Mouse (Mus musculus) kidney, postnatal 4 days (tissue): Measurements from ENCODE around the gene Adat3.
"Not testable (repeated sequence)": the region's sequence is repeated elsewhere in the genome, so short reads cannot be mapped to it uniquely, and the experiment has no call there.

Experiments
- DNase-seq, 2 experiments: peaks; one replicate each; pipeline ENCODE4 v3.0.0; 2021; ENCODE audit warnings: mixed read lengths in 2 of 2

Gene Adat3

DNA sequence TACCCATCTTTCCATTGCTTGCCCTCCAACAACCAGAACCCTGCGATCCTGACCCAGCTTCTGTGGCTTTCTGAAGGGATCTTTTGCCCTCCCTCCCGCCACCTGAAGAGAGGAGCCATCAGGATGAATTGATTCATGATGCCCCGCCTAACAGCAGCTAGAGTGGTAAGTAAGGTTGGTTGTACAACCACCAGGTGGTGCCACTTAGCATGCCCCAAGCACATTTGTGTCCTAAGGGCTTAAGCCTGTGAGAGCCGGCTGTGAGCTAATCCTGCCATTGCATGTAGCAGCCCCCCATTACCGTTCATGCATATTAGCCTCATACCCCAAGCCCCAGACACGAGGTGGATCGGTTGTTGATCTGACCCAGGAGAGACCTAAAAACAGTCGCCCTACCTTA, 23.8 kb upstream of the Adat3 start:
- peak; percentile 73 to 84 for DNase-seq

DNA sequence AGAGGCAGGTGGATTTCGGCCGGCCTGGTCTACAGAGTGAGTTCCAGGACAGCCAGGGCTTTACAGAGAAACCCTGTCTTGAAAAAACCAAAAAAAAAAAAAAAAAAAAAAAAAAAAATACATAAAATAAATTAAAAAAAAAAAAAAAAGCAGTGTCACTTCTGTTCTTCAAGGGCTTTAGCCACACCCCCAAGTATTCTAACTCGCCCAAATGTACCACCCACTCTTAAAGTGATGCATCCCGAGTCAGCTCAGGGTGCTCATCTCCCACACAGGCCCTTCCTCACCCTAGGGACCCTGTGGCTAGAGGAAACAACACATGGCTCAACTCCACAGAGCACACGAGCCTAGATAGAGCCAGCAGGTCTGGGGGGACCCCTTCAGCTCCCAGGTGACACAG, 19.6 kb upstream of the Adat3 start:
- DNase-seq = no peak

- peak; percentile 65 to 70 for DNase-seq
Measured at GRCm38 (mm10) chr10:80584045-80584488, 18.6 kb upstream of the Adat3 start.

DNA sequence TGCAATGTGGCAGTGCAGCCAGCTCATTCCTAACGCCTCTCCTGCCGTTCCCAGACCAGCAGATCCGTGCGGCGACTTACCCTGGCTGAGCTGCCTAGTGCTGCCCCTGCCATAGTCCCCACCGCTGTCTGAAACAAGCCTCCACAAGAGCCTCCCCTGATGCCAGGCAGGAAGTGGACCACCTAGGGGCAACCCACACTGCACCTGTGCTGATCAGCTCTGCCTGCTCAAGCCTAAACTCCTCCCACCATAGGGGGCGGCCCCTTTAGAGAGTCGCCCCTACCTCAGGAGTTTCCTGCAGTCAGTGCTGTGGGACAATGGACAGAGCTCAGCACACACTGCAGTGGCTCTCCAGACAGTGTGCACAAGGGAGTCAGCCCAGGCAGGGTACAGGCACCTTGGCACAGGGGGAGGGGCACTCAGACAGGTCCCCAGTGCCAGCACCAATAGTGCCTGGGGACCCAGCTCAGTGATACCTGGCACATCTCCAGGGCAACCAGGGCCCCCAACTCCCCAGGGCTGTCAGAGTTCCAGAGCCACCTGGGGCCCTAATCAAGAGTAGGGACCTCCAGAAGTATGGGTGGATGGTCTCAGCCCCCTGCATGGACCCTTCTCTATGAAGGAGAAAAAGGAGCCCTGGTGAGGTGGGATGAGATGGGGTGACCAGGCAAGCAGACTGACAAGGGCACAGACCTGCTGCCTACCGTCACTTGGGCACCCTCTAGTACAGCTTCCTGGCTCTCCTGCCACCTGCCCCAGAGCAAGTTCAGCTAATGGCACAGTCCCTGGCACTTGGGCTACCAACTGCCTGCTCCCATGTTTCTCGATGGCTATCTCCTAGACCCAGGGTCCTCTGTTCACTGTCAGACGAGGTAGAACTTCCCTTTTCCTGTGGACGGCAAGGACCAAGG, 17.8 kb upstream of the Adat3 start:
- peak in 1 of 2 experiments; percentile 31 for DNase-seq

DNA sequence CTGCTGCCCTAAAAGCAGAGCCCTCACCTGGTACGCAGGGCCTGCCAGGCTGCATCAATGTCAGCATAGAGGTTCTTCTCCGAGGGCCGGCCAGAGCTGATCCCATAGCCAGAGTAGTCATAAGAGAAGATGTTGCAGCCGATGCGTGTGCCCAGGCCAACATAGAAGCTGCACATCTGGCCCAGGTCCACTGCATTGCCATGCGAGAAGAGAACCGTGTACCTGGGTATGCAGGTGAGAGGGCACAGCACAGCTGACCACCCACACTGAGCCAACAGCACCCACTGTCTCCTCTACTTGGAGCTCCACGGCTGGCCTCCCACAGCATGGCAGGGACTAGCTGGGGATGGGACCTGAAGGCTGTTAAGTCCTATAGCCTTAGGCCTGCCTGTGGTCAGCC, 17.1 kb upstream of the Adat3 start:
- DNase-seq = no peak

- no peak for DNase-seq
Measured at GRCm38 (mm10) chr10:80586407-80587304, 16.0 kb upstream of the Adat3 start.

- DNase-seq = peak; percentile 51 to 68
Measured at GRCm38 (mm10) chr10:80587305-80587657, 15.4 kb upstream of the Adat3 start.

- no peak for DNase-seq
Measured at GRCm38 (mm10) chr10:80589127-80589878, 13.4 kb upstream of the Adat3 start.

DNA sequence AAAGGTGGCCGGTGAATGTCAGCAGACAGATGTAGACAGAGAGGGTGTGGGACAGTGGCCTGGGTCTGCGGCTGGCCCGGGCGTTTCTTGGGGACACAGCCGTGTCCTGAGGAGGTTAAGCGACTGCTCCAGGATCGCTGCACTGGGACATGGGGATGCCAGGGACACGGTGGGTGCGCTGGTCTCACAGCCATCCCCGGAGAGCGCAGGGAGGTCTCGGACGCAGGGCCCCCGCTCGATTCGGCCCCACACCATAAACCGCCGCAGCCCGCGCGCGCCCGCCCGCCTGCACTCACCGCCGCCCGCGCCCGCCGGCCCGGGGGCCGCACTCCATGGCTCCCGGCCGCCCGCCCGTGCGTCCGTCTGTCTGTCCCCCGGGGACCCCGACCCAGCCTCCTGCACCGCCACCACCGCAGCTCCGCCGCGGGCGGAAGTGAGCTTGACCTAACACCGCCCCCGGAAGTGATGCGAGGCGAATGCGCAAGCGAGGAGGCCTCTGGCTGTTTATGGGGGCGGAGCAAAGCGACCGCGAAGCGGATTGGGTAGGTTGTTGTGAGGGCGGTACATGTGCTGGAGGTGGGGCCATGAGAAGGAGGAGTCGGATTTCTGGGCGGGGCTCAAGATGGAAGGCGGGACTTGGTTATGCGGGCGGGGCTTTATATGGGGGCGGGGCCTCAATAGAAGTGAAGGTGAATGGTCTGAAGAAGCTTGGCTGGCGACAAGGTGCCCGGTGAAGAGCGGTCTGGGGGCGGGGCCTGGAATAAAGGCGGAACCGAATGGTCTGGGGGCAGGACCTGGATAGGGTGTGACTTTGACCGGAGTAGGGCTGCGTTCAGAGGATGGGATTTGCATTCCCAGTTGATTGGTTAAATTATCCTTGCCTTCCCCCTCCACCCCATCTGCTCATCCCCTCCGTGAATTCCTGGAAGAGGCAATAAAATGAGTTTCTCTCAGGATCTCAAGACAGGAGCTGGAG, 12.5 kb upstream of the Adat3 start, which contains the start of gene Abhd17a:
TSS of gene Abhd17a (minus strand) at position 463 of the 976 bp plus-strand sequence.
- DNase-seq = peak; percentile 99

DNA sequence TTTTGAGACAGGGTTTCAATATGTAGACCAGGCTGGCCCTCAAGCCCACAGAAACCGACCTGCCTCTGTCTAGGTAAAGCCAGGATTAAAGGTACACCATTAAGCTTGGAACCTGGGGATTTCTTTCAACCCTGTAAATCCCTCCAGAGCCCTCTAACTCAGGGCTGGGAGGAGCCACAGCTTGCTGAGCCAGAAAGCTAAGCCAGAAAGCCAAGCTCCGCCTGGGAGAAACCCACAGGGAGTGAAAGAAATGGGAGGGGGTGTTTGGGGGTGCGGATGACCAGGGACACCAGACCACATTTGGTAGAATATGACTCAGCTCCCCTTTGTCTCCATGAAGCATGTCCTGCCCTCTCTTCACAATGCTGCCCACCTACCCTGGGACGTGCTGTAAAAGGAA, 6.4 kb upstream of the Adat3 start:
- DNase-seq = no peak

GRCm38 (mm10) chr10:80603364-80603763, 684 bp downstream of the Adat3 start:
- no peak for DNase-seq

DNA sequence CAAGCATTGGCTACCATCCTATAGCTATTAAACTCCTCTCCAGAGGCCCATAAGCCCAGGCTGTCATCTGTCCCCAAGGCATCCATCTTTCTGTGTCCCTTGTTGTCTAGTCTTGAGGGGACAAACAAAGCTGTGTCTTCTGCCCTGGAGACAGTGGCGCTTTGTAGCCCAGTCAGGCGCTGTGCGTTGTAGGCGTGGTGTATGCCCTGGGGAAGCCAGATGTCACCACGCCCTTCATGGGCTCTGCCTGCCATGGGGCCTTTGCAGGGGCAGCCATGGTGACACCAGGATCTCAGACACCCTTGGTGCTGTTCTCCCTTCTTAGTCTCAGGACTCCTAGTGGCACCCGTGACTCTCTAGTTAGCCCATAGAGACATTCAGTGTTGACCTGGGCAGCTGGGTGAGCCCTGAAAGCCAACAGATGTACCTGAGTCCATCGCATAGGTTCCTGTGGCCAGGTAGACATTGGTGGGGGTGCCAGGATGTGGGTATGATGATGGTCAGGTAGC, 1.4 kb downstream of the Adat3 start:
- no peak for DNase-seq

DNA sequence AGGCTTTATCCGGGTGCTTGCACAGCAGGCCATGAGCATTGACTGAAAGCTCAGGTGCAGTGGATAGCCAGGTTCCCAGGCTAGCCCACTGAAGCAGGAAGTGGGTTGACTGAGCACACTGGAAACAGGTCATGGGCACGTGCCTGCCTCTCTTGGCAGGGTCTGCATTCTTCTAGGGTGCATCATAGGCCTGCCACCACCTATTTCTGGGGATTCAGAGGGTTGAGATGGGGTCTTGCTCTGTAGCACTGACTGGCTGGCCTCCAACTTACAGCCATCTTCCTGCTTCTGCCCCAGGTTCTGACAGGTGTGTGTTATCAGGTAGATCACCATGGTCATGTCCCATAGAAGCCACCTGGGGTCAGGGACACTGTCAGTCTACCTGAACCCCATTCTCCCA, 2.3 kb downstream of the Adat3 start:
- DNase-seq = no peak

- DNase-seq = not testable (repeated sequence)
Measured at GRCm38 (mm10) chr10:80605721-80606120, 3.0 kb downstream of the Adat3 start, which contains the start of gene Gm49322. Gm49322 (plus strand) TSS chr10:80606021.

GRCm38 (mm10) chr10:80606306-80606705, 3.6 kb downstream of the Adat3 start:
- no peak for DNase-seq

DNA sequence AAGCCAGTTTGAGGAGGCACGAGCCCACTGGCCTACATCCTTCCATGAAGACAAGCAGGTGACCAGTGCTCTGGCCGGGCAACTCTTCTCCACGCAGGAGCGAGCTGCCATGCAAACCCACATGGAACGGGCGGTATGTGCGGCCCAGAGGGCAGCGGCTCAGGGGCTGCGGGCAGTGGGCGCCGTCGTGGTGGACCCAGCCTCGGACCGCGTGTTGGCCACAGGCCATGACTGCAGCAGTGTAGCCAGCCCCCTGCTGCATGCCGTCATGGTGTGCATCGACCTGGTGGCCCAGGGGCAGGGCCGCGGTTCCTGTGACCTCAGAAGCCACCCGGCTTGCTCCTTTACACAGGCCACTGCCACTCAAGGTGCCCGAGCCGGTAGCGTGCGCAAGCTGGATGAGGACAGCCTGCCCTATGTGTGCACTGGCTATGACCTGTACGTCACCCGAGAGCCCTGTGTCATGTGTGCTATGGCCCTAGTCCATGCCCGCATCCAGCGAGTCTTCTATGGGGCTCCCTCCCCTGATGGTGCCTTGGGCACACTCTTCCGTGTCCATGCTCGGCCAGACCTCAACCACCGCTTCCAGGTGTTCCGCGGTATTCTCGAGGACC, 4.2 kb downstream of the Adat3 start:
- DNase-seq = no peak

DNA sequence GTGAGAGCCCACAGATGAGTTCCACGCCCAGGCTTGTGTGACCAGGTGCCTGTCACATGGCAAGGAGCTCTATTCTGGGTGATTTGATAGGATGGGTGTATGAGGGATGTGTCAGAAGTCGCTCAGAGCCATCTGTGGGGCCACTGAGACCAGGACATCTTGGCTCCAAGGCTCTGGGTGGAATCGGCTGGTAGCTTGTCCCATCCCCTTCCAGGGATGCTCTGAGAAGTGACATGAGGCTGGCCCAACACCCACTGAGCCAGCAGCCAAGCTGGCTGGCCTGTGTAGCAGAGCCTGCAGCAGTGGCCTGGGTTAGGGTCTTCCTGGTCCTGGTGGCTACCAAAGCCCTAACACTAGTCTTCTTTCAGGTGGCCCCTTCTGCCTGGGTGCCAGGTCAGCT, 5.8 kb downstream of the Adat3 start:
- no peak for DNase-seq

DNA sequence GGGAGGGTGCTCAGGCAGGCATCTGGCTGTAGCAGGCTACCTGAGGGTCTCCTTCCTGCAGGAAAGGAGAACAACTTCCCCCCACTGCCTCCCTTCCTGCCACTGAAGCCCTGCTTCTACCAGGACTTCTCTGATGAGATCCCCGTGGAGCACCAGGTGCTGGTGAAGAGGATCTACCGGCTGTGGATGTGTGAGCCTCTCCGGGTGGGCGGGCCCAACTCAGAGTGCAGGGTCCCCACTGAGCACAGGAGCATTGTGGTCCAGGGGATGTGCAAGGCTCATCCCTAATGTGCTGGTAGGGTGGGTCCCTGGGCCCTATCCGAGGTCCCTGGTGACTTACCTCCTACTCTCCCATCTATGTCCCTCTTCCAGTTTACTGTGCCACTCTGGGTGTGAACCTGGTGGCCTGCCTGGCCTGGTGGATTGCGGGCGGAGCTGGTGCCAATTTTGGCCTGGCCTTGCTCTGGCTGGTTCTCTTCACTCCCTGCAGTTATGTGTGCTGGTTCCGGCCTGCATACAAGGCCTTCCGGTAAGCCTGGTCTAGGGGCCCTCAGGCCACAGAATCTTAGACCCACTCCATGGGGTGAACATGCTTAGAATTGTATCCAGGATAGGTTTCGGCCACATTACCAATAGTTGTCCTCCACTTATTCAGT, 6.7 kb downstream of the Adat3 start:
- DNase-seq = no peak

DNA sequence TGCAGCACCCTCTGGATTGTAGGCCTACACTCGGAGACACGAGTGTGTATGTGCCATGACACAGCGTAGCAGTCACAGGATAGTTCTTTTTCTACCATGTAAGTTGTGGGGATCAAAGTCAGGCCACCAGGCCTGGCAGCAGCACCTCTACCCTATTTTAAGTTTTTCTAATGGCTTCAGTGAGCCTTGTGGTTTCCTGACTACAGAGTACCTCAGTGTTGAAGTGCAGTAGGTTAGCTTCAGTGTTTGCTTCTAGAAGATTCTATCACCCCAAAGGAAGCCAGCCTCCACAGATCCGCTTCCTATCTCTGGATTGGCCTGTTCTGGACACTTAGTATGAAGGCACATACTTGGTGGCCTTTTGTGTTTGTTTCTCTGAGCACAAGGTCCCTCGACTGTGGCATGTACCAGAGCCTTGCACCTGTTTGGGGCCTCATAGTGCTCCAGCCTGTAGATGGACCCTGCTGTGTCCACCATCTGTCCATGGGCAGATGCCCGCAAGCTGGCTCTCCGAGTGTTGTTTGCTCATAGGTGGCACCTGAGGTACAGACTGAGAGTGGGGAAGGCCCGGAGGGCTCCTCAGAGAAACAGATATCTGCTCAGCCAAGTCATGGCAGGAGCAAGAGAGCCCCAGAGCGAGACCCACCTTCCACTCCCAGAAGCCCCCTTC, 7.6 kb downstream of the Adat3 start:
- no peak for DNase-seq

DNA sequence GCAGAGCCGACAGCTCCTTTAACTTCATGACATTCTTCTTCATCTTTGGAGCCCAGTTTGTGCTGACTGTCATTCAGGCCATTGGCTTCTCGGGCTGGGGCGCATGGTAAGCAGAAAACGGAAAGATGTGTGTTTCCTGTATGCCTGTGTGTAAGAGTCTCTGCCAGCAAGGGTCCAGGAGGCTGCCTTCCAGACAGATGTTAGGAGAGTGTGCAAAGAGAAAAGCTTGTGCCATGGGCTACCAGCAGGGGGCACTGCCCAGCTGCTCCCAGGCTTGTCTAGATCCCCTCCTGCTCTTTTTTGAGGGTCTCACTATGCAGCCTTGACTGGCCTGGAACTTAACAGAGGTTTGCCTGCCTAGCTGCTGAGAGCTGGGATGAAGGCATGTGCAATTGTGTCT, 8.3 kb downstream of the Adat3 start:
- peak; percentile 79 to 82 for DNase-seq
